Mouse (Mus musculus) liver (tissue): ENCODE measurements at regions not wholly inside any gene's neighbourhood (a gene's known extent, or its start where the extent isn't known, plus 50 kb on each side); places are given as distances from the start of the nearest gene placed in this dataset.

Experiments
- DNase-seq: peaks from one replicate; pipeline ENCODE4 v3.0.0-alpha.2; 2020; ENCODE audit warnings: mixed read lengths

DNA sequence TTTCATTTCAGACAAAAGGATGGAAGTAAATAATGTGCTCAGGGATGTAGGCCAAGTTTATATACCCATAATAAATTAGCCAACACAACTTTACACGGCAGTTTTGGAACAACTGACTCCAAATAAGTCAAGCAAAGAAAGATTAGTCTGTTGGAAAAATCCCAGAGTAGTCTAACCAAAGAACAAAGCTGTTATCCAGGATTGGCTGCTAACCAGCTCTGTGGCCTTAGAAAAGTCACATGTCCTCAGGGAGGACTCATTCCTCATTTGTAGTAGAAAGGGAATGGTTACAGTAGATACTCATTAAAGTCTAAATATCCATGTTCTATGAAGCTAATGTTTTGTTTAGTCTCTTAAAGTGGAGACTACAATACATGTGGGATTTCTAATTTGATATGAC is 130.6 kb upstream of the Mid1 start:
- no peak for DNase-seq

- no peak for DNase-seq
Measured at GRCm38 (mm10) chrX:169552851-169553250, 132.1 kb upstream of the Mid1 start.

DNA sequence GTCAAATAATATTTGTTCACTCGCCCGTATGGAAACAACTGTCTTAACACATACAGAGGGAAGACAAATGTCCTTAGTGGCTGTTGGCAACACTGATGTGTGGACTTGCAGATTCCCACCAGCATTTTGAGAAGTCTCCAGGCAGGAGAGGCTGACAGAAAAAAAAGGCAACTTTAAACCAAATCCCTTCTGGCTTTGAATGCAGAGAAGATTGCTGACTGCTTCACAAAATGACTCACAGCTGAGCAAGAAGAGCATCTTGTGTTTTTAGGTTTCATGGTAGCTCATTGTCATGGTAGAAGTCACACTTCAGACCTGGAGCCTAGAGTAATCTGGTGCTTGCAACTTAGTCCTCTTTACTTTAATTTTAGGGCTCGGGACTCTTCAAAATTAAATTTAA is 141.0 kb upstream of the Mid1 start:
- no peak for DNase-seq

GRCm38 (mm10) chrX:169508229-169508628 is 176.8 kb upstream of the Mid1 start:
- DNase-seq, result no peak

GRCm38 (mm10) chrX:169493577-169493976 is 173.4 kb upstream of the Hccs start:
- no peak for DNase-seq

GRCm38 (mm10) chrX:169473518-169473917 is 153.3 kb upstream of the Hccs start:
- no peak for DNase-seq

DNA sequence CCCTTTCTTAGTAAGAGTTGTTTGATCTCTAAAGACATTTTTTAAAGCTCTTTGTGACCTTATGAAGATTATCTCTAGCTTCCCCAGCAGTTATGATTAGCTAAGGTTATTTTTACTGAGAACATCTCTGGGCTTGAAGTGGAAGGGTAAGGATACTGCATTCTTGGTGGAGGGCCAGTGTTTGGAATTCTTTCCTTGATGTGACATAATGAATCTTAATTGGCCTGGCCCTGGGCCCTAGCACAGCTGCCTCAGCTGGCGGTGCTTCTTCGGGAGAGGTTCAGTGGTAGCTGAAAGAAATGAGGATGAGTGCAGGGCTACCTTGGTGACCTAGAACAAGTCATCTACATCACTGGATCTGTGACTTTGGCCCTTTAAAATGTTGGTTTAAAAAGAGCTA is 150.5 kb upstream of the Hccs start:
- no peak for DNase-seq

- DNase-seq, result no peak
Measured at GRCm38 (mm10) chrX:169450159-169450558, 130.0 kb upstream of the Hccs start.

GRCm38 (mm10) chrX:169439546-169439945 is 119.4 kb upstream of the Hccs start:
- DNase-seq, result no peak

GRCm38 (mm10) chrX:169438626-169439025 is 118.5 kb upstream of the Hccs start:
- DNase-seq, result peak; percentile 5

GRCm38 (mm10) chrX:169433903-169434302 is 113.7 kb upstream of the Hccs start:
- no peak for DNase-seq

DNA sequence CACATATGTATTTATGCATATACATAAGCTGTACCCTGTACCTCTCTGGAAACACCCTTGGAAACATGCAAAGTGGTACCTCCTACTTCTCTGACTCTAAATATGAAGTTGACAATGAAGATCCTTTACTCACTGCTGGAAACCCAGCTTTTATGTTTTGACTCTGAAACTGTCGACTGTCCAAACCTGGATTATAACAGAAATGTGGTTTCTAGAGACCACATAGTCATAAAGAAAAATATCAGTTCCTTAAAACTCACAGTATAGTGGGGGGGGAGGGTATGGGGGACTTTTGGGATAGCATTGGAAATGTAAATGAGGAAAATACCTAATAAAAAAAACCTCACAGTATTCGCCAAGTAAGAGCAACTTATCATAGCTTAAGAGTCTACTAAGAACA is 76.7 kb upstream of the Hccs start:
- no peak for DNase-seq

GRCm38 (mm10) chrX:169386640-169387039 is 66.5 kb upstream of the Hccs start:
- DNase-seq, result no peak
